Mouse (Mus musculus): ENCODE measurements around the gene Macrod1. TPM values are rescaled to one million over a fixed set of nuclear protein-coding genes. Genes with fewer than 3 reads are reported as not detected.

The Macrod1 gene
- total RNA-seq, 2 experiments from 2014 or later: 52.5 to 66.7 TPM

DNA sequence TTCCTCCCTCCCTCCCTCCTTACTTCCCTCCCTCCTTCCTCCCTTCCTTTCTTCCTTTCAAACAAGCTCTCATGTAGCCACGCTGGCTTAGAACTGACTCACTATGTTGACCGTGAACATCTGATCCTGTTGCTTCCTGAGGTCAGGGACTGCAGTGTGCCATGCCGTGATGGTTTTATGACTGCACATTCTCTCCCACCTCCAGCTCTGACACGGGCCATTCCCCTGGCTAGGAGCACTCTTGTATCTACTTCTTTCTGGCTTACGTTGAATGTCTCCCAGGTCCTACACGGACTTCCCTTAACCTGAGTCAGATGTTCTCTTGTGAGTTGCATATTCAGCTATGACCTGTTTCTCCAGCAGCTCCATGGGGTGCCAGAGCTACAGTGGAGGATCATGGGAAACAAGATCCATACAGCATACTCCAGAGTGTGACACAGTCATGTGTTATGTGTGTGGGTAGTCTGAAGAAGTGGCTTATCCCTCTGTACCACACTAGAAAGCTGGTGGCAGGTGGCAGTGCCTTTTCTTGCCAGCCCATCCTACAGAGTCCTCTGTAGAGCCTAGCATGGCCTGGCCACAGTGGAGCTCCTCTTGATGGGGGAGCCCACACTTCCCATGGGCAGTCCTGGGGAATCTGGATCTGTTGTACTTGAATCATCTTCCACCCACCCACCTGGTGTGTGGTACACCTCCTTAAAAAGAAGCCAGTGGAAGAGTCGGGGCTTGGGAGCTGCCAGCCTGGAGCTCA lies 25.1 kb downstream of the Macrod1 start:
- DNase-seq: no peak

DNA sequence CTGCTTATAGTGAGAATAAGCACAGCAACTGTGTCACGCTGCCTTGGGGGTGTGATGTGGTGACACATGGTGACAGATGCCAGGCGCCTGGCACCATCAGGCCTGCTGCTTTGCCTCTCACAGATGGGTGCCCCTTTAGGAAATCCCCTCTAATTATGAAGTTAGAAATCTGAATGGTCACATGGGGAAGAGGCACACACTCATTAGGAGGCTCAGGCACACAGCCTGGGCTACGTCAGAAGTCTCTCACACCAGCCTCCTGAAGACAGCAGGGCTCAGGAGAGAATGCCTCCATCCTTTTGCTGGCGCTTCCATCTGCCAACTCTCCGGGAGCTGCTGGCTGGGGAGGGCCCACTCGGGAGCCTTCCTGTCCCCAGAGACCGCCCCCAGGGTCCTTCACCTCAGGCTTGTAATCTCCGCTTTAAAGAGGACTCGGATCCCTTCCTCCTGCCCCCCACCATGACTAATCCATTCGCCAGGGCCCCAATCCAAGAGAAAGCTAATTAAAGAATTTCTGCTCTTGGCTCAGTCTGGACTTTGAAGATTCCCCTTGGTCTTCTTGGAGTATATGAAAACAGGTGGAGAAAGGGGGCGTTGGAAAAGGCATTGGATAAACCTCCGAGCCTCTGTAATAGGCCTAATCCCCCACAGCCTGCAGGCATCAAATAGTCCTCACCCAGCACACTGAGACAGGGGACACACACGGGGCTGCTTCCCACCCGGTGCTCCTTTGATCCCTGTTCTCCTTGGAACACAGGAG lies 26.6 kb downstream of the Macrod1 start:
- no peak for DNase-seq

DNA sequence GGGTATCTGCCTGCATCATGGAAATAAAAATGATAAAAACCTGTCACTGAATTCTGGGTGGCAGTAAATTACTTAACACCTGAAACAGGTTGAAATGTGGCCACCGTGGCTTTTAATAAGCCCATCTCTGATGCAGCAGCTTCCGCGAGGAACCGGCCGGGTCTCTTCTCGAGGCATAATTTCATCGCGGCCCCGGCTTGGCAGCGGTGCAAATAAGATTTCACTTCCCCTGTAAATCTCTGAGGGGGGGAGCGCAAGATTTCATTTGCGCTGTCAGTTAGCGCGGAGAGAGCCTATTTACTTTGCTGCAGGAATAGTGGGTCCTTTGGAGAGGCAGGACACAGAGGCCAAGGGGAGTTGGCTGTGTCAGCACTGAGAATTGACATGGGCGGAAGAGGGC lies 28.1 kb downstream of the Macrod1 start:
- DNase-seq: no peak

DNA sequence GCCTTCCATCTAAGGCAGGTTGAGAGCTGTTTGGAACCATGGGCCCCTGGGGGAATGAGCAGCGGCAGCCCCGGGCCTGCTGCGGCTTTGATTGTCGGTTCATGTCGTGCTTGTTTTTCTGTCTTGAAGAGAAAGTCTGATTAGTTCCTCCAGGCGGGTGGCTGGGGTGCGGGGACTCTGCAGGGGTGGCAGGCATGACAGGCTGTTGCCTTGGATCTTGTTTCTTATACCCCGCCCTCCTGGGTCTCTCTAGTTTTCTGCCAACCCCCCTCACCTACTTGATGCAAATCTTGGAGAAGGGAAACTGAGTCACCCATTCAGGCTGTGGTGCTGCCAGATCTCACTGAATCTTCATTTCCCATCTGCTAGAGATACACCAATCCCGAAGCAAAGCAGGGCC lies 31.9 kb downstream of the Macrod1 start:
- DNase-seq: no peak

DNA sequence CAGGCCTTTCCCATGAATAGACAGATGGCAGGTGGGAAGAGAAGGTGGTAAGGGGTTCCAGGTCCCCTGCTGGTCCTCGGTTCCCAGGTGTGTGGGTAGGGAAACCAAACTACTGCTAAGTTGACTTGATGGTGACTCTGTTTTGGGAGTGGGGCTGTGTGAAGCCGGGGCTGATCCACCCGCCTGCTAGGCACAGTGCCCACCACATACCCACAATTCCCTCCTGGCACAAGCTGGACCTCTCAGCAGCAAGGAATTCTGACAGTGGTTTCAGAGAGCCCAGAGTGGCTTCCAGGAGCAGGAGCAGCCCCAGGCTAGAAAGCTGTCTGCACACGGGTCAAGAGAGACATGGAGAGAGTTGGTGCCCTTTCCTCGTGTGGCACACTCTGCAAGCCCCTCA lies 32.4 kb downstream of the Macrod1 start:
- no peak for DNase-seq

DNA sequence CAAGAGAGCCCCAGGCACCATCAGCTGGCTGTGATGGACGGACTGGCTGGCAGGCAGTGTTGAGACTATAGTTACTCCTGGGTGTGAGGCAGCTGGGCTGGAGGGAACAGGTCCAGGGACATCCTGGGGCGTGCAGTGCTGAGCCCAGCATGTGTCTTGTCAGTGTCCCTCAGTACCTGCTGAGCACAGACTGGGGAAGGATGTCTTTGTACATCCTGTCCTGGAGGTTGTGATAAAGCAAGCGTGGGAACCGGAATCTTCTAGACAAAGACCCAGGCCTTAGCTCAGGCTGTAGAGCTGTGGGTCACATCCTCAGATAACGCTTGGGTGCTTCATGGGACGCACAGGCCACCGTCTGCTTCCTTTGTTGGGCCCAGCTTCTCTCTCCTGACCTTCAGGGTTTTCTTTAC lies 33.2 kb downstream of the Macrod1 start:
- no peak for DNase-seq

DNA sequence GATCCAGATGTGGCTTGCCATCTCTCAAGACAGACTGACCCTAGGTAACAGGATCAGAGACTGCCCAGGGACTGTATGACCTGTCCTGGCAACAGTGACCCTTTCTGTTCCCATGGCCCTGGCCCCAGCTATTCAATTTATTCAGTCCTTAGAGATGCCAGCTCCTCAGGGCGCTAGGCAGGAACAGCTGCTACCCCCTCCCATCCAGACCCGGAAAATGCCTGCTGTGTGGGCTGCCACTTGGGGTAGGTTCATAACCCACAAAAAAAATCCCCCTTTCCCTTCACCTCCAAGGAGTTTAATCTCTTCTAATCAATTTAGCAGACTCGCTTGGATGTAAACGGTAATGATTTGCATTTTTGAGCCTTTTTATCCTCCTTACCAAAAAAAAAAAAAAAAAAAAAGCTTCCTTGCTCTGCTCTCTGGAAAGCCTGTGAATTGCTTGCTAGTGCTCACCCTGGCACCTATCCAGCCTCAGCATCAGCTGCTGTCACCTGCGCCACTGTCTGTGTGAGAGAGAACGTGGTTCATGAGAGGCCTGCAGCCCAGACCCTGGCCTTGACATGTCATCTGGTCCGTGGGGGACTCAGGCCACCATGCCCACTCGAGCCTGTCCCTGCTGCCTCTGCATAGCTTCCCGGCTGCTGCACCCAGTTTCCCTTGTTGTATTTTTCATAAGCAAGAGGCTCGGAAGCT lies 33.9 kb downstream of the Macrod1 start:
- DNase-seq: no peak

DNA sequence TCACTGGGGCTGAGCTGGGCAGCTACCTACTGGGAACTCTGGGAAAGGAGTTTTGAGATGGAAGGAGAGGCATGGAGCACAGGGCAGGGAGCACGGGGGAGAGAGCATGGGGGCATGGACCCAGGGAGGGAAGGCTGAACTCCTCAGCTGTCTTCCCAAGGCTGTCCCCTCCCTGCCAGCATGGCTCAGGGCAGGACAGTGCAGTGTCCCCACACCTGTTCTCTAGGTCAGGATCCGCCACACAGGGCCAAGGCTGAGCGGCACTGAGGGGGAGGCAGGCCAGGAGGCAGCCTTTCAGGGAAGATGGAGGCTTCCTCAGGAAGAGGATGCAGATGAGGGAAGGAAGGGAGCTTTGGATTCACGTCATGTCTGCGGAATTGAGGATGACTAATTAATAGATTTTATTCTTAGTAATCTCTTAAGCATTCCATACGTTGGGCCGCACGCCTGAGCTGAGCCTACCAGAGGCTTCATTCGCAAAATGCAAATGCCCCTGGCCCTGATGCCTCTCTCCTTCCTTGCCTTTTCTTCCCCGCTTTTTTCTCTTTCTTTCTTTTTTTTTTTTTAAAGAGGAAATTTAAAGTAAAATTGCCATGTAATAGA lies 34.9 kb downstream of the Macrod1 start:
- no peak for DNase-seq

DNA sequence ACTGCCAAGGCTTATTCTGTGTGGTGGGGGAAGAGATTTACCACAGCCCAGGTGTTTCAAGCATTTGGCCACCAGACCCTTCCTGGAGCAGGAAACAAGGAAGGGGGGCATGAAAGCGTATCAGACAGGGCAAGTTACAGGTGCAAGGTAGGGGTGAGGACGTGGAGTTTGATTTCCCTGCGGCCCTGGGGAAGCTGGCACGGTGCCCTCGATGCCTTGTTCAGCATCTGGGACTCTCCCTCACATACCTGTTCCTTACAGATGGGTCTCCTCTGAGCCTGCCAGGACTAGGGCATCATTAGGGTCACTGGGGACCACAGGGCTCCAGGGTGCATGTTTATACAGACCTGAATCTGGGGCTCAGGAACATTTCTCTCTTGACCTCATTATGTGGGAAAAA lies 36.1 kb downstream of the Macrod1 start:
- no peak for DNase-seq

DNA sequence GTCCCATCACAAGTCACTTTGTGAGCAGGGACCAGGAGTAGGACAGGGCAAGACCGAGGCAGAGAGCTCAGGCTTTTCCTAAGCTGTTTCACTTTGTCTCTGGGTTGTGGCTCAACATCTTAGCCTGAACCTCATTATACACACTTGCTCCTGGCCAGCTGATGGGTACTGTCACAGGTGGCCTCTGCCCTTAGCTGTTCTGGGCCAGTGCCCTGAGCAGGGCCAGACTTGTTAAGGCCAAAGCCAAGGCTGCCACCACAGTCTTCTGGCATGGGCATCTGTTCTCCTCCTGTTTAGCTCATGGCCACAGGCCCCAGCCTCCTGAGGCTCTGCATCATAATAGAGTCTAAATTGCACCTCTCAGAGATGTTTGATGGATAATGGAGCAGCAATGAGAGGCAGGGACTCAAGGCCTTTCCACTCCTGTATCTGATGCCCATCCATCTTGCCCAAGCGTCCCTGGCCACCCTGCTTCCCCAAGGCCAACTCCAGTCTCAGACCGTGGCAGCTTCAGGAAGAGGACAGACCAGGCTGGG lies 43.1 kb downstream of the Macrod1 start:
- DNase-seq: peak; percentile 35 to 36

DNA sequence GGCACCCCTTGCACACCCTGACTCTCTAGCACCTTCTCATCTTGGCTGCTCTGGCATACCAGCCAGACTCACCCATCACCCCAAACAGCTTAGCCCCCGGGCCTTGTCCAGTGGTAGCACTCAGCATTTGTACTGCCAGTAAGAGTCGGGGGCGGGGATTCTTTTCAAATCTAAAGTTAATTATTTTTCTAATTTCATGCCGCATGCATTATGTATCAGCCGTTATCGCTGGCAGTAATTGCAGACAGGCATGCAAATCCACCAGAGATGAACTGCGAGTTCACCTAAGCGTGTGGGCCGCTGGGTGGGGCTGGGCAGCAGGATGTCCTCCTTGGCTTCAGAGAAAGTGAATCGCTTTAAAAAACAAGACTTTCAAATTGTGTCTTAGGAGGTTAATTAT lies 45.4 kb downstream of the Macrod1 start:
- DNase-seq: no peak

DNA sequence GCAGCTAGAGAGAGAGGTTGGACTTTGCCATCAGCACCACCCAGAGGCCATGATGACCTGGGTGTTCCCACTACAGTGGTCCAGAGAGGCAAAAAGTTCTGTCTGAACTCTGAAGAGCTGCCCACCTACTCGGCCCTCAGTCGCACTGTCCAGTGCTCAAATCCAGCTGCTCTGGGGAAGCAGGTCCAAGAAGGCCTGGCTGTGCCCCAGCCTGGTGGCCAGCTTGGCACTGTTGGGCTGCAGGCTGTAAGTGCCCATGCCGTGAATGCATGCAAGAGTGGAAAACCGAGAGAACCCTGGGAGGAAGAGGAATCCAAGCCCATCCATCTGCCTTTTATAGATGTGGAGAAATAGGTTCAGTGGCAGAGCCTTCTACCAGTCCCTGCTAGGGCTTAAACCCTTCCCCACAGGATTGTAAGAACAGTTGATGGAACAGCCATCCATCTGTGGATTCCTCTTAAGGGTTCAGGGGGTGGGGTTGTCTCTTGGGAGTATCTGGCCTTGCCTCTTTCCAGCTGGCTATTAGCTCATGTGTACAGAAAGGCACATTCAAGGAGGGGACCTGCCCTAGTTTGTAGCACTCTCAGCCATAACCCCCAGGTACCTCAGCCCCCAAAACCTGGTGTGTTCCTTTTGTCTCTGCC lies 46.9 kb downstream of the Macrod1 start:
- DNase-seq: no peak

DNA sequence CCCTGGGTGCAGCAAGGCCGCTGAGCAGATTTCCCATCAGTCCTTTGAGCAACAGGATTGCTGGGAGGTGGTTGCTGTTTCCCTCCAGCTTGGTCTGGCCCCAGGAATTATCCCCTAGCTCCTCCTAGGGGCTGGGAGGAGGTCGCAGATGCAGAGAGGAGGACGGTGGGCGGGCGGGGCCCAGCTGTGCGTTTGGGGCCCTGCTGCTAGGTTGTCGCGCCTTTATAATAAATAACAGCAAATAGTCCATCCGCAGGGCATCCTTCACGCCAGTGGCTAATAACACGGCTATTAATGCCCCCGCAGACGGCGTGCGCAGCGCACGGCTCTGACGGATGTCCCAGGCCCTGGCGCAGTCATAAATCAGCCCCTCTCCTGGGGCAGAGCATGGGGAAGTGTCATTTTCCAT lies 47.4 kb downstream of the Macrod1 start:
- no peak for DNase-seq

DNA sequence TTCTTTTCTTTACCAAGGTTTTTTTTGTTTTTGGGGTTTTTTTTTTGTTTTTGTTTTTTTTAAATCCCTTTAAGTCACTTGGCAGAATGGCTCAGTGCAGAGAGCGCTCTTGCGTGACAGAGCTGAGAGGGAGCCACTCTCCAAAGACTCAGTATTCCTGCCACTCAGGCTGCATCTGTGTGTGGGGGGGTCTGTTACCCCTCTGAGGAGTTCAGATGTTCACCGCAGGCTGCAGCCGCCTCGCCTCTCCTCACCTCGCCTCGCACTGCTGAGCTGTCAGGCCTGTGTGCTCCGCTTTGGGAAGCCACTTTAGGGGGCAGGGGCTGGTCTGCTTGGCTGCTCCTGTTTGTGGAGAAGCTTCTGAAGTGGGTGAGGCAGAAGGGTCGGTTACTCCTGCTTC lies 48.9 kb downstream of the Macrod1 start, which contains the start of gene Flrt1:
Flrt1 (minus strand) TSS at position 186 of the 400 bp plus-strand sequence.
- no peak for DNase-seq

DNA sequence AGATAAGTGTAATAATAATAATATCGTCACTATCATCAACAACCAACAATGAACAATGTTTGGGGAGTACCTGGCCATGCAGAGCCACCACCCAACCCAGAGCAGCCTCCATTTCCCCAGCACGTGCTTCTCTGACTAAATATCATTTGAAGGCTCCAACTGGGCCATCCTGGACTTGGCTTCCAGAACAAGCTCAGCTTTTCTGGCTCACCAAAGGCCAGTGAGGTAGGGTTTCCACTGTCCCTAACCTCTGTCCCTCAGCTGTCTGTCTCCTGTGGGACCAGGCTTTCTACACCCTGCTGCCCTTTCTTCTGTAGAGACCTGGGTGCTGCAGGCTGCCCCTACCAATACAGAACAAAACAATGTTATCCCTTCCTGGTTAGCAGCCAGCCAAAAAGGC lies 50.0 kb downstream of the Macrod1 start:
- no peak for DNase-seq

DNA sequence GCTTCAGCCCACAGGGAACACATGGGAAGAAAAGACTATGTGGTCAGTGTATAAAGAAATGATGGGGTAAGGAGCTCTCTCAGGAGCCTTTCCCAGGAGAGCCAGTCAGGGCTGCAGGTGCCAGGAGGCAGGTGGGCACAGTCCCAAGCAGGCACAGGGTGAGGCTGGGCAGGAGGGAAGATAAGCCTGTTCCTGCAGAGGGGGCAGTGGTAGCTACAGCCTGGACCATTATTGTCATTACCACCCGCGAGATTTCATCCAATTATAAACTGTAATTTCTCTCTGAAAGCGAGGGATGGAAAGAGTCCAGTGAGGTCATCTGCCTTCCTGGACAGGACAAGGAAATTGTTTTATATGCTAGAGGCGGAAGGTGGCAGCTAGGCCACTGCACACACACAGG lies 50.6 kb downstream of the Macrod1 start:
- no peak for DNase-seq

DNA sequence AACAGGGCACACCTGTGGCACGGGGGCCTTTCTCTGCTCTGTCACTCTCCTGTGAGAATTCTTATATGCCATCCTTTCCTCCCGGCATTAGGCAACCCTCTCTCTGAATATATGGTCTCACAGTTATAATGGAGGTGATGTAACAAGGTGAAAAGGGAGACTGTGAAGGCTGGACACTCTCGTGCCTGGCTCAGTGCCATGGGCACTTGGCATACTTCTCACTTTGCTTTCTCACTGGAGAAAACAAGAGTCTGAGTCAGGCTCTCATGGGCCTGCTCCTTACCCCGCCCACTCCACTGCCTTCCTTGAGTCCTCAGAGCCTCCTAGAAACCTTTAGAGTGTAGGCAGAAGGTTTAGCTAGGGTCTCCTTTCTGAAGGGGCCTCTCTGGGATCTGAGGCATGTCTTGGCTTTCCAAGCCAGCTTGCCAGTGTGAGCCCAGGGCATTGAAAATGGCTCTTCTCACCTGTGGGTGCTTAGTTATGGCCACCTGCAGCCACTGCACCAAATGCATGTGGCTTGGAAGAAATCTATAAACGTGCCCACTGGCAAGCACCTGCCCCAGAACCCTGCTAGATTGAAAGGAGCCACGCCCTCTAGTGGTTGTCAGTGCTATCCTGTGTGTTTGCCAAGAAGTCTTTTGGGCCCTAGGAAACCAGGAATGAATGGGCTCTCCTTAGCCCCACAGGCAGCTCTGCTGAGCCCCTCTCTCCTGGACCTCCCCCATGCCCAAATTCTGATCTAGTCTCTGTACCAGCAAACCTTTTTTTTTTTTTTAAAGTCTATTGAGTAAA lies 51.7 kb downstream of the Macrod1 start:
- peak; percentile 44 to 46 for DNase-seq

DNA sequence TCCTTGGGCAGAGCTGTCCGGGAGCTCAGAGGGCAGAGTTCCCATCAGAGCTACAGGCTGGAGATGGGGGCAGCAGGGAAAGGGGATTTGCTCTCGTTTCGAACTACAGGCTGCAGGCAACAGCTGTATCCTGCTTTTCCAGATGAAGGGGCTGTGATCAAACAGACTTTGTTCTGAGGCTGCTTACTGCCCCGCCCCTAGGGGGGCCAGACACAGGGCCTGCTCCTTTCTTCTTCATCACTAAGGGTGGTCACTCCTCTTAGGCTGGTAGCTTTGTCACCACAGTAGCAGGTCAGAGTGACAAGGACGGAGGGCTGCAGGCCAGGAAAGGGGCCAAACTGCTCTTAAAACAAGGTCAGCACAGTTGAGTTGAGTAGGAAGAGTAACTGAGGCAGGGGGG lies 53.5 kb downstream of the Macrod1 start:
- no peak for DNase-seq

DNA sequence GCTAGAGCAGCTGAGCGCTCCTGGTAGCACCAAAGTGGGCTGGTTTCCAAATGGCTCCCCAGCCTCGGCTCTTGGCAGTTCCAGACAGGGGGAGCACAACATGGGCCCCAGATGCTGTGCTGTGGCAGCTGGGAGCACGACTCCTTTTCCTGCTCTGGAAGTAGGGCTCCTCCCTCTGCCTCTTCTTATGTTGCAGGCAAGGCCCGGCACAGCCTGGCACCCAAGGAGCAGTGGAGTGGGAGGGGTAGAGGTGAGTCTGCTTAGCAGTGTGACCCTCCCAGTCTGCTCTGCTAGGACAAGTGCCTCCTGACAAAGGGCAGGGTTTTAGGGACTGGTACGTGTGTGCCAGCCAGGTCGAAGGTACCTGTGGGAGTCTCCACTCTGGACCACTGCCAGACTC lies 54.3 kb downstream of the Macrod1 start:
- DNase-seq: no peak

DNA sequence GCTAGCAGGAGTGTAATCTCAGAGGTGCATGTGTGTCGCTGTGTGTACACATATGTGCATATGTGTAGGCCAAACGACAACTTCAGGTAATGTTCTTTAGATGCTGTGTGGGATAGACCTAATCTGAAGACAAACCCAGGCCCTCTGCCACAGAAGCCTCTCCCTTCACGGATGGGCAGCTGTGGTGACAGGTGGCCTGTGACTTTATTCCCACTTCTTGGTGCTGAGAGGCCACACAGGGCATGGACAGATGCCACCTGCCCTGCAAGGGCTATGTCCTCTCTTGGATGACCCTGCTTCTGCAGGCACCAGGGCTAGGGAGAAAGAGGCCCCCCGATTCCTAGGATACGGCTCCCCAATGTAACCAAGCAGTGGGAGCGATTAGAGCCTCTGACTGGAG lies 54.7 kb downstream of the Macrod1 start:
- no peak for DNase-seq

DNA sequence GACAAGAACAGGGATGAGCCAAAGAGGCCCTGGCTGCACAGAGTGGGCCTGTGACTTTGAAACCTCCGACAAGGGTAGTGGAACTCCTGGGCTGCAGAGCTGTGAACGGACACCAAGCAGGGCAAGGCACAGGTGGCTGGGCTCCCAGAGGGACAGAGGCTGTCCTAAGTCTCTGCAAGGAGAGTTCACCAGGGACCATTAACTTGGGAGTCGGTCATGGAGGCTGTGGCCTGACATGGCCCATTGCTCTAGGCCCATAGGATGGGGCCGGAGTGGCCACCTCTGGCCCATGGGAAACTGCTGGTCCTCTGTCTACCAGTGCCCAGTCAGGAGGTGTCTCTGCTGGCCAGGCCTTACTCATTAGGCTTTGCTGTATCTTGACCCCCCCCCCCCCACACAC lies 55.1 kb downstream of the Macrod1 start:
- DNase-seq: no peak
